Mouse (Mus musculus): ENCODE results near the gene Arhgef10l. TPM values are rescaled to one million over a fixed set of nuclear protein-coding genes. Genes with fewer than 3 reads are reported as not detected.

Gene Arhgef10l
- polyA plus RNA-seq, 1 experiment from 2014 or later: 12.1 TPM

- Histone ChIP-seq H3K36me3 (ENCODE audit: control insufficient read depth, insufficient read depth, low read length) (no peaks in the 10 kb centered on the region), H3K4me1 (ENCODE audit: control insufficient read depth, insufficient read depth, low read length) (peaks cover 19% of the 10 kb centered on the region), H3K27ac (ENCODE audit: low read length) (peak overlapping the region; percentile 52), H3K4me2 (ENCODE audit: low read depth, low read length) (peak overlapping the region; percentile 42), H3K9me3 (ENCODE audit: control insufficient read depth, low read length) (no peaks in the 10 kb centered on the region), H3K4me3 (ENCODE audit: low read length) (no peak overlapping the region), H3K27me3 (replicated peaks; ENCODE audit: control insufficient read depth, insufficient read depth, low read length) (no peaks in the 10 kb centered on the region), H3K9ac (ENCODE audit: low read depth, low read length) (no peak overlapping the region)
- WGBS: 28% methylated on average over 6 of the region's 6 CpGs
- ATAC-seq: peak; percentile 37; the same call in 1 of the 2 replicates
These were observed 19.1 kb upstream of the Arhgef10l start for GRCm38 (mm10) chr4:140684881-140685303.

DNA sequence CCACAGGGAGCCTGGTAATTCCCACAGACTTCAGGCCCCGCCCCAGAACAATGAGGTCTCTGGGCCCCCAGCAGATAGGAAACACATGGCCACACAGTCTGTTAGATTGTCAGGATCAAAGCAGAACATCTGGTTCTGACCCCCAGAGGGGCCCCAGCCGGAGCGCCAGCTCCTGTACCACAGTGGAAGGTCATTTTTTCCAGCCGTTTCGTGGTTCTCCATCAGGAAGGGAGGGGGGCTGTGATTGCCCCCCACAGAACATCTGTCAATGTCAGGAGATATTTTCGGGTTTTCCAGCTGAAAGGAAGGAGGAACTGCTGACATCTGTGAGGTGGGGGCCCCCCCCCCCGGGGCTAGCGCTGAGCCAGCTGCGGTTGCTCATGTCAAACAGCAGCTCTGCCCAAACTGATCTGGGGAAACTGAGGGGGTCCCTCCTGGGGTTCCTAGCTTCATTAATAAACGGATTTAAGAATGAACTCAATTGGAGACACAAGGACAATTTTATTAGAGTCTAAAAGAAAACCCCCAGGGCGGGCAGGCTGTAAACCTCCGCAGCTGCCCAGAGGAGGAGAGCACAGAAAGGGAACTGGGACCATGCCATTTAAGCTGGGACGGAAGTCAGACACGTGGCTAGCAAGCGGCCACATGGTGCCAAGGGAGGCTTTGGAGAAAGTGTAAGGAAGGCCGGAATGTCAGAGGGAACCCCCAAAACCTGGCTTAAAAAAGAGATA is 18.5 kb upstream of the Arhgef10l start:
- Histone ChIP-seq H3K4me1 (ENCODE audit: control insufficient read depth, insufficient read depth, low read length) (peaks cover 22% of the 10 kb centered on the region), H3K4me2 (ENCODE audit: low read depth, low read length) (peak overlapping the region; percentile 42), H3K4me3 (ENCODE audit: low read length) (peak overlapping the region; percentile 13; the same call in 1 of the 2 replicates), H3K27me3 (replicated peaks; ENCODE audit: control insufficient read depth, insufficient read depth, low read length) (no peaks in the 10 kb centered on the region), H3K9ac (ENCODE audit: low read depth, low read length) (peak overlapping the region; percentile 63), H3K36me3 (ENCODE audit: control insufficient read depth, insufficient read depth, low read length) (no peaks in the 10 kb centered on the region), H3K9me3 (ENCODE audit: control insufficient read depth, low read length) (no peaks in the 10 kb centered on the region), H3K27ac (ENCODE audit: low read length) (peak overlapping the region; percentile 52)
- ATAC-seq: peak; percentile 64
- 6% methylated on average over 16 of the region's 16 CpGs for WGBS

DNA sequence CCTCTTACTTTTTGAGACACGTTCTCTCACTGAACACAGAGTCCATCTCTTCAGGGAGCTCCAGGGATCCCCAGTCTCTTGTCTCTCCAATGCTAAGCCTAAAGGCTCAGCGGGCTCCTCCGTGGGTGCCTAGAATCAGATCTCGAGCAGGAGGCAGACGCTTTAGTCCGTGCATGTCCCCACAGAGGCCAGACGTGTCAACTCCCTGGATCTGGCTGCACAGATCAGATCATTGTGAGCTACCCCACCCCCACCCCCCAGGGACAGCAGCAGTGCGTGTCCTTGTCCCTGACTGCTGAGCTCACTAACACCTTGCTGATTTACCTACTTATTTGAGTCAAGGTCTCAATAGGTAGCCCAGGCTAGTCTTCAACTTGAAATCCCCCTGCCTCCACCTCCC is 17.8 kb upstream of the Arhgef10l start:
- H3K27me3 ChIP-seq (replicated peaks; ENCODE audit: control insufficient read depth, insufficient read depth, low read length): no peaks in the 10 kb centered on the region
- H3K4me1 ChIP-seq (ENCODE audit: control insufficient read depth, insufficient read depth, low read length): peaks cover 22% of the 10 kb centered on the region
- no peak overlapping the region for H3K9ac ChIP-seq (ENCODE audit: low read depth, low read length)
- no peak overlapping the region for H3K4me3 ChIP-seq (ENCODE audit: low read length)
- H3K4me2 ChIP-seq (ENCODE audit: low read depth, low read length): peak overlapping the region; percentile 42
- no peaks in the 10 kb centered on the region for H3K36me3 ChIP-seq (ENCODE audit: control insufficient read depth, insufficient read depth, low read length)
- ATAC-seq: peak; percentile 36; the same call in 1 of the 2 replicates
- H3K27ac ChIP-seq (ENCODE audit: low read length): no peak overlapping the region
- no peaks in the 10 kb centered on the region for H3K9me3 ChIP-seq (ENCODE audit: control insufficient read depth, low read length)
- WGBS: 44% methylated on average over 8 of the region's 8 CpGs

DNA sequence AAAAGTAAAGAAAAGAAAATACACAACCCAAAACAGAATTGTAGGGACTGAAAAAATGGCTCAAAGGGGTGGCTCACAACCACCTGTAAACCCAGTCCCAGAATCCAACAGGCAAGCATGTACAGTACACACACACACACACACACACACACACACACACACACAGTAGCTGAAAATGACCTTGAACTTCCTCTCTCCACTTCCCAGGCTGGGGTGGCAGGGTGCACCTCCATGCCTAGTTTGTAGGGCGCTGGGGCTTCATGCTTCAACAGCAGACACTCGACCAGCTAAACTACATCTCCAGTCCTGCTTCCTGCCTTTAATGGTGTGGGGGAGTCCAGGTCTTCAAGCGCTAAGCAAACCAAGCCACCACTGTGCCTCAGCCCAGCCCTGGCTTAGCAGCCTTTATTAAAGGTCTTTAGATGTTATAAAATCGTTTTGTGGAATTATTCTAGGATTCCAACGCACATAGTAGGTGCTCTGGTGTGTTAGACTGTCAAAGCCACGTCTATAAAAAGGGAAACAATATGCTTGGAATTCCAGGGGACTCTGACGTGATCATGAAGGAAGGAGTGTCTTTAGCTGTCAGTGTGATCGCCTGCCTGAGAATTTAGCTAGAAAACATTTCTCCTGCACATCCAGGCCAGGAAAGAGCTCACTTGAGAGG is 15.1 kb upstream of the Arhgef10l start:
- no peaks in the 10 kb centered on the region for H3K27me3 ChIP-seq (replicated peaks; ENCODE audit: control insufficient read depth, insufficient read depth, low read length)
- no peaks in the 10 kb centered on the region for H3K9me3 ChIP-seq (ENCODE audit: control insufficient read depth, low read length)
- H3K4me2 ChIP-seq (ENCODE audit: low read depth, low read length): no peak overlapping the region
- 46% methylated on average over 8 of the region's 8 CpGs for WGBS
- H3K27ac ChIP-seq (ENCODE audit: low read length): no peak overlapping the region
- H3K4me1 ChIP-seq (ENCODE audit: control insufficient read depth, insufficient read depth, low read length): peaks cover 22% of the 10 kb centered on the region
- H3K9ac ChIP-seq (ENCODE audit: low read depth, low read length): no peak overlapping the region
- no peaks in the 10 kb centered on the region for H3K36me3 ChIP-seq (ENCODE audit: control insufficient read depth, insufficient read depth, low read length)
- ATAC-seq: no peak
- no peak overlapping the region for H3K4me3 ChIP-seq (ENCODE audit: low read length)

- Histone ChIP-seq H3K9ac (ENCODE audit: low read depth, low read length) (peak overlapping the region; percentile 51), H3K4me2 (ENCODE audit: low read depth, low read length) (peak overlapping the region; percentile 42; the same call in 1 of the 2 replicates), H3K36me3 (ENCODE audit: control insufficient read depth, insufficient read depth, low read length) (no peaks in the 10 kb centered on the region), H3K27ac (ENCODE audit: low read length) (no peak overlapping the region), H3K4me3 (ENCODE audit: low read length) (0 out of 2 replicates have a peak overlapping the region, but pooled peaks have one; percentile 21), H3K27me3 (replicated peaks; ENCODE audit: control insufficient read depth, insufficient read depth, low read length) (no peaks in the 10 kb centered on the region), H3K4me1 (ENCODE audit: control insufficient read depth, insufficient read depth, low read length) (peaks cover 17% of the 10 kb centered on the region), H3K9me3 (ENCODE audit: control insufficient read depth, low read length) (no peaks in the 10 kb centered on the region)
- WGBS: 23% methylated on average over 16 of the region's 18 CpGs
- peak; percentile 57; the same call in 1 of the 2 replicates for ATAC-seq
These were observed 14.0 kb upstream of the Arhgef10l start for GRCm38 (mm10) chr4:140679723-140680380.

- Histone ChIP-seq H3K9ac (ENCODE audit: low read depth, low read length) (no peak overlapping the region), H3K4me2 (ENCODE audit: low read depth, low read length) (no peak overlapping the region), H3K4me1 (ENCODE audit: control insufficient read depth, insufficient read depth, low read length) (peaks cover 9% of the 10 kb centered on the region), H3K9me3 (ENCODE audit: control insufficient read depth, low read length) (no peaks in the 10 kb centered on the region), H3K27me3 (replicated peaks; ENCODE audit: control insufficient read depth, insufficient read depth, low read length) (no peaks in the 10 kb centered on the region), H3K4me3 (ENCODE audit: low read length) (no peak overlapping the region), H3K36me3 (ENCODE audit: control insufficient read depth, insufficient read depth, low read length) (no peaks in the 10 kb centered on the region), H3K27ac (ENCODE audit: low read length) (no peak overlapping the region)
- WGBS: 14% methylated on average over 5 of the region's 5 CpGs
- ATAC-seq: no peak
These were observed 13.2 kb upstream of the Arhgef10l start for GRCm38 (mm10) chr4:140679038-140679437.

- ATAC-seq: peak; percentile 69
- Histone ChIP-seq H3K9me3 (ENCODE audit: control insufficient read depth, low read length) (no peaks in the 10 kb centered on the region), H3K27me3 (replicated peaks; ENCODE audit: control insufficient read depth, insufficient read depth, low read length) (no peaks in the 10 kb centered on the region), H3K36me3 (ENCODE audit: control insufficient read depth, insufficient read depth, low read length) (no peaks in the 10 kb centered on the region), H3K27ac (ENCODE audit: low read length) (no peak overlapping the region), H3K4me1 (ENCODE audit: control insufficient read depth, insufficient read depth, low read length) (peaks cover 3% of the 10 kb centered on the region; the same call in 1 of the 2 replicates), H3K9ac (ENCODE audit: low read depth, low read length) (no peak overlapping the region), H3K4me2 (ENCODE audit: low read depth, low read length) (no peak overlapping the region), H3K4me3 (ENCODE audit: low read length) (no peak overlapping the region)
- 34% methylated on average over 12 of the region's 13 CpGs for WGBS
These were observed 8.6 kb upstream of the Arhgef10l start for GRCm38 (mm10) chr4:140674345-140674926.

DNA sequence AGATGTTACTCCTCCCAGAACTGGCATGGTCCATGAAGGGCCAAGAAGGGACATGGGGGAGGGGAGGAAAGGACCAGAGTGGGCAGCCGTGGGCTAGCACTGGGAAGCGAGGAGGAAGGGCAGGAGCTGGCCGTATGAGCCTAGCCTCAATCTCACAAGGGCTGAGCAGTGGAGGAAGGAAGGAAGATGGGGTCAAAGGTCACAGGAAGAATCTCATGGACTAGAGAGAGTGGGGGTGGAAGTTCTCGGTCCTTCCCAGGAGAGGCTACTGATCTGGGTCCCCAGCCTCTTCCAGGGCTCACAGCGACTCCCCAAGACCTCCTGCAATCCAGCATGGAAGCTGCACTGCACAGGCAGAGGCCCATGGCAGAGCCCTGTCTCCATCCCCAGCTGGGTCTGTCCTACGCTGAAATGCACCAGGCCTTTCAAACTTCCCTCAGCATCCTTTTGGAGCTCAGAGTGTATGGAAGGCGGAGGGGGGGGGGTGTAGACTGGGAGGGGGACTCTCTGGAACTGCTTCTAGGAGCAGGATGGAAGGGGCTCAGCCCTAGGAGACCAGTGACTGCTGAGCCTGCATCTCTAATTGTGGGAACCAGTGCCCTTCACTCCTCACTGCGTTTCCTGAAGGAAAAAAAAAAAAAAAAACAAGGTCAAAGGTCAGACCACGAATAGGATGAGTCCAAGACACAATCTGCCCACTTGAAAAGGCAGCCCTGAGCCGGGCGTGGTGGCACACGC is 7.9 kb upstream of the Arhgef10l start:
- Histone ChIP-seq H3K27me3 (replicated peaks; ENCODE audit: control insufficient read depth, insufficient read depth, low read length) (no peaks in the 10 kb centered on the region), H3K9me3 (ENCODE audit: control insufficient read depth, low read length) (no peaks in the 10 kb centered on the region), H3K4me2 (ENCODE audit: low read depth, low read length) (no peak overlapping the region), H3K27ac (ENCODE audit: low read length) (no peak overlapping the region), H3K4me3 (ENCODE audit: low read length) (no peak overlapping the region), H3K4me1 (ENCODE audit: control insufficient read depth, insufficient read depth, low read length) (peaks cover 3% of the 10 kb centered on the region; the same call in 1 of the 2 replicates), H3K9ac (ENCODE audit: low read depth, low read length) (no peak overlapping the region), H3K36me3 (ENCODE audit: control insufficient read depth, insufficient read depth, low read length) (no peaks in the 10 kb centered on the region)
- peak; percentile 49 for ATAC-seq
- WGBS: 57% methylated on average over 12 of the region's 12 CpGs
